Mouse (Mus musculus): ENCODE measurements around the gene Gm20458. TPM values are rescaled to one million over a fixed set of nuclear protein-coding genes. Genes with fewer than 3 reads are reported as not detected.

Gene Gm20458
- polyA plus RNA-seq, 1 experiment = 31.6 TPM

- no peaks in the 10 kb centered on the region for H3K27me3 ChIP-seq (ENCODE audit: control insufficient read depth, insufficient read depth, insufficient read length)
- no peak for TF ChIP-seq POLR2AphosphoS2 (IDR thresholded peaks at IDR 0.05; ENCODE audit: insufficient read length, low read depth)
- TF ChIP-seq MYOD1 (IDR thresholded peaks at IDR 0.05; ENCODE audit: control insufficient read depth in 1 of 3, insufficient read length in 2 of 3, low read depth in 2 of 3) = no peak
- no peak for TF ChIP-seq REST (IDR thresholded peaks at IDR 0.05; ENCODE audit: insufficient read depth, insufficient read length)
- TF ChIP-seq POLR2A (IDR thresholded peaks at IDR 0.05; ENCODE audit: insufficient read length, low read depth) = no peak
- TF ChIP-seq TCF3 (IDR thresholded peaks at IDR 0.05; ENCODE audit: insufficient read length, low read depth) = no peak
- TF ChIP-seq USF1 (IDR thresholded peaks at IDR 0.05; ENCODE audit: low read depth) = no peak
- TF ChIP-seq TCF12 (IDR thresholded peaks at IDR 0.05; ENCODE audit: insufficient read depth, poor library complexity, severe bottlenecking) = no peak
- no peak for TF ChIP-seq MYOG (IDR thresholded peaks at IDR 0.05; ENCODE audit: control insufficient read depth in 1 of 3, insufficient read depth in 1 of 3, insufficient read length in 2 of 3, low read depth in 2 of 3)
- TF ChIP-seq MAX (IDR thresholded peaks at IDR 0.05; ENCODE audit: low read depth) = no peak
- no peak for TF ChIP-seq CEBPB (IDR thresholded peaks at IDR 0.05; ENCODE audit: insufficient read depth, poor library complexity, severe bottlenecking)
- H3K36me3 ChIP-seq (ENCODE audit: control insufficient read depth, insufficient read depth) = peaks cover 38% of the 10 kb centered on the region
- peaks cover 30% of the 10 kb centered on the region for H3K79me2 ChIP-seq (ENCODE audit: control insufficient read depth, insufficient read depth)
- H3K4me2 ChIP-seq (ENCODE audit: low read depth) = no peak overlapping the region
- H3ac ChIP-seq (ENCODE audit: control insufficient read depth, insufficient read length) = no peak overlapping the region
- no peak overlapping the region for H3K4me3 ChIP-seq
Observed at GRCm38 (mm10) chr2:164429881-164430615, 30.7 kb upstream of the Gm20458 start.

DNA sequence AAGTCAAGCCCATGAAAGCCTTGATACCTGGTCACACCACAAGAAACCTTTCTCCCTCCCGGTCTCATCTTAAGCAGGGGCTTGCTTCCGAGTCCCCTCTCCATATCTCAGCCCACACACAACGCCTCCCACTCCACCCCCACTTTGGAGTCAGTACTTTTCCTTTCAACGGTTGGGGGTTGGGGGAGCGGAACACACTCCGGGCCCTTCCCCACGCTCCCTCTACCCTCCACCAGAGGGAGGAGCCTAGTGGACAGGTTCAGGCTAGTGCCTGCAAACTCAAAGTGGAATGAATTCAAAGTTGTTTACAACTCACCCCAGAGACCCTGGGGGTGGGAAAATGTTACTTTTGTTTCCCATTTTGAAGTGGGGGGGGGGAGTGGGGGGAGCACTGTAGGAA is 30.1 kb upstream of the Gm20458 start:
- peaks cover 36% of the 10 kb centered on the region for H3K79me2 ChIP-seq (ENCODE audit: control insufficient read depth, insufficient read depth)
- peaks cover 38% of the 10 kb centered on the region for H3K36me3 ChIP-seq (ENCODE audit: control insufficient read depth, insufficient read depth)
- no peak overlapping the region for H3K4me3 ChIP-seq
- no peak overlapping the region for H3ac ChIP-seq (ENCODE audit: control insufficient read depth, insufficient read length)
- no peaks in the 10 kb centered on the region for H3K27me3 ChIP-seq (ENCODE audit: control insufficient read depth, insufficient read depth, insufficient read length)
- no peak for TF ChIP-seq POLR2A (IDR thresholded peaks at IDR 0.05; ENCODE audit: insufficient read length, low read depth)
- no peak for TF ChIP-seq E2F4 (IDR thresholded peaks at IDR 0.05; ENCODE audit: insufficient read depth)
- no peak for TF ChIP-seq USF1 (IDR thresholded peaks at IDR 0.05; ENCODE audit: low read depth)
- no peak for TF ChIP-seq CEBPB (IDR thresholded peaks at IDR 0.05; ENCODE audit: insufficient read depth, poor library complexity, severe bottlenecking)
- no peak for TF ChIP-seq SRF (IDR thresholded peaks at IDR 0.05; ENCODE audit: control insufficient read depth, insufficient read length, low read depth)
- TF ChIP-seq POLR2AphosphoS2 (IDR thresholded peaks at IDR 0.05; ENCODE audit: insufficient read length, low read depth) = no peak
- no peak for TF ChIP-seq REST (IDR thresholded peaks at IDR 0.05; ENCODE audit: insufficient read depth, insufficient read length)
- no peak for TF ChIP-seq MYOD1 (IDR thresholded peaks at IDR 0.05; ENCODE audit: control insufficient read depth in 1 of 3, insufficient read length in 2 of 3, low read depth in 2 of 3)
- H3K4me2 ChIP-seq (ENCODE audit: low read depth) = no peak overlapping the region

- Histone ChIP-seq H3ac (ENCODE audit: control insufficient read depth, insufficient read length) (no peak overlapping the region), H3K4me3 (peak overlapping the region; percentile 2), H3K79me2 (ENCODE audit: control insufficient read depth, insufficient read depth) (peaks cover 48% of the 10 kb centered on the region), H3K36me3 (ENCODE audit: control insufficient read depth, insufficient read depth) (peaks cover 29% of the 10 kb centered on the region), H3K4me2 (ENCODE audit: low read depth) (peak overlapping the region; percentile 84), H3K27me3 (ENCODE audit: control insufficient read depth, insufficient read depth, insufficient read length) (no peaks in the 10 kb centered on the region)
- TF ChIP-seq USF1 (IDR thresholded peaks at IDR 0.05; ENCODE audit: low read depth) = no peak
- peak; percentile 29 for TF ChIP-seq POLR2A (IDR thresholded peaks at IDR 0.05; ENCODE audit: insufficient read length, low read depth)
- peak in 2 of 3 experiments; percentile 34 to 58 for TF ChIP-seq MYOD1 (IDR thresholded peaks at IDR 0.05; ENCODE audit: control insufficient read depth in 1 of 3, insufficient read length in 2 of 3, low read depth in 2 of 3)
- peak; percentile 11 for TF ChIP-seq TCF3 (IDR thresholded peaks at IDR 0.05; ENCODE audit: insufficient read length, low read depth)
- TF ChIP-seq TCF12 (IDR thresholded peaks at IDR 0.05; ENCODE audit: insufficient read depth, poor library complexity, severe bottlenecking) = no peak
- TF ChIP-seq MYOG (IDR thresholded peaks at IDR 0.05; ENCODE audit: control insufficient read depth in 1 of 3, insufficient read depth in 1 of 3, insufficient read length in 2 of 3, low read depth in 2 of 3) = peak in 1 of 3 experiments; percentile 56
- TF ChIP-seq E2F4 (IDR thresholded peaks at IDR 0.05; ENCODE audit: insufficient read depth) = no peak
- TF ChIP-seq SRF (IDR thresholded peaks at IDR 0.05; ENCODE audit: control insufficient read depth, insufficient read length, low read depth) = no peak
Observed at GRCm38 (mm10) chr2:164431676-164432465, 28.9 kb upstream of the Gm20458 start.

DNA sequence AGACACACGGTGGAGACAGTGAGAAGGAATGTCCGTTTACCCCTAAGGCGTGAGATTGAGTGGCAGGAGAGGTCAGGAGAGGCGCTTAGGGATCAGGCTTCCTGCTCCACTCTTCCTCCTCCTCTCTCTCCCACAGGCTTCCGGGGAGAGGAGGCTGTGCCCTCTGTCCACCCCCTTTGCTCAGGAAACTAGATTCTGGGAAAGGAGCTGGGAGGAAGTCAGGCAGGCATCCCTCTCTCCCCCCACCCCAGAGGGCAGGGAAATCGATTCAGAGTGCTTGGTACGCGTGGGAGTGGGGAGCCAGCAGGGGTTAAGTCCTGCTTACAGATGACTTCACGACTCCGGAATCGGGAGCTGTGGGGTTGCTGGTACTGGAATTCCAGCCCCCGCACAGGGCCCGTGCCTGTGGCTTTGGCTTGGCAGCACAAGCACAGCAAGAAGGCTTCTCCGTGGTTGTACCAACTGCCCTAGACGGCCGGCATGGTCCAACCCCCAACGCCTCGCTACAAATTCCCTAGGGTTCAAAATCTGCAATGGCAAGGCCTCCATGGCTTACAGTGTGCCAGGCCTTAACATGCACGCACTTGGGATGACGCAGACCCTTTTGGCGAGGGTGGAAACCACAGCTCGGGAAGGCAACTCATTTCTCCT is 28.1 kb upstream of the Gm20458 start:
- peak overlapping the region; percentile 2 for H3K4me3 ChIP-seq

More for the DNA sequence above, 28.1 kb upstream of the Gm20458 start:
- Histone ChIP-seq H3K4me2 (ENCODE audit: low read depth) (peak overlapping the region; percentile 84), H3ac (ENCODE audit: control insufficient read depth, insufficient read length) (no peak overlapping the region), H3K79me2 (ENCODE audit: control insufficient read depth, insufficient read depth) (peaks cover 56% of the 10 kb centered on the region), H3K27me3 (ENCODE audit: control insufficient read depth, insufficient read depth, insufficient read length) (no peaks in the 10 kb centered on the region), H3K36me3 (ENCODE audit: control insufficient read depth, insufficient read depth) (peaks cover 22% of the 10 kb centered on the region)
- TF ChIP-seq USF1 (IDR thresholded peaks at IDR 0.05; ENCODE audit: low read depth) (no peak), POLR2A (IDR thresholded peaks at IDR 0.05; ENCODE audit: insufficient read length, low read depth) (no peak), REST (IDR thresholded peaks at IDR 0.05; ENCODE audit: insufficient read depth, insufficient read length) (no peak), TCF12 (IDR thresholded peaks at IDR 0.05; ENCODE audit: insufficient read depth, poor library complexity, severe bottlenecking) (peak; percentile 54), TCF3 (IDR thresholded peaks at IDR 0.05; ENCODE audit: insufficient read length, low read depth) (peak; percentile 52), SRF (IDR thresholded peaks at IDR 0.05; ENCODE audit: control insufficient read depth, insufficient read length, low read depth) (peak; percentile 31), POLR2AphosphoS2 (IDR thresholded peaks at IDR 0.05; ENCODE audit: insufficient read length, low read depth) (peak; percentile 10), E2F4 (IDR thresholded peaks at IDR 0.05; ENCODE audit: insufficient read depth) (no peak), CEBPB (IDR thresholded peaks at IDR 0.05; ENCODE audit: insufficient read depth, poor library complexity, severe bottlenecking) (no peak), MAX (IDR thresholded peaks at IDR 0.05; ENCODE audit: low read depth) (no peak), MYOG (IDR thresholded peaks at IDR 0.05; ENCODE audit: control insufficient read depth in 1 of 3, insufficient read depth in 1 of 3, insufficient read length in 2 of 3, low read depth in 2 of 3) (peak; percentile 11 to 80 (median 26)), MYOD1 (IDR thresholded peaks at IDR 0.05; ENCODE audit: control insufficient read depth in 1 of 3, insufficient read length in 2 of 3, low read depth in 2 of 3) (peak in 2 of 3 experiments; percentile 1 to 31)

Measured in myocyte (in vitro differentiated cells).